Mouse (Mus musculus): ENCODE measurements at regions not wholly inside any gene's neighbourhood (a gene's known extent, or its start where the extent isn't known, plus 50 kb on each side); places are given as distances from the start of the nearest gene placed in this dataset.

GRCm38 (mm10) chr6:148599473-148599872 lies 155.3 kb upstream of the Tmtc1 start:
- no peak for DNase-seq (ENCODE audit: low read depth)

- no peak for DNase-seq (ENCODE audit: low read depth)
These were observed 154.7 kb upstream of the Tmtc1 start for GRCm38 (mm10) chr6:148598746-148599337.

GRCm38 (mm10) chr6:148595009-148595770 lies 151.0 kb upstream of the Tmtc1 start:
- no peak for DNase-seq (ENCODE audit: low read depth)

DNA sequence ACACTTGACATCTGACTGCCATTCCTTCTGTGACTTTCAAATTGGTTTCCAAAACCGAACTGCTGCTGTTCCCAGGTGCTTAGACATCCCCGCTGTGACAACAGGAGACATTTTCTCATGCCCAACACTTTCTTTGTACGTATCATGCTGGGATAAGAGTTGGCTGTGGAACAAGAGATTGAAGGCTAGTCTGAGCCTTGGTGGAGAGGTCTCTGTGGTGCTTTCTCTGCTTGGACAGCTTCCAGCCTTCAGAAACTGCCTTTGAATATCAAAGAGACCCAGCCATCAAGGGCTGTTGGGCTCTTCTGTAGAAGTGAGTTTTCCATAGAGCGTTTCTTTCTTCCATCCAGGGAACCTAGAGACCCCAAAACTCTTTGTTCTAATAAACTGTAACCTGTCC lies 144.8 kb upstream of the Tmtc1 start:
- no peak for DNase-seq (ENCODE audit: low read depth)

DNA sequence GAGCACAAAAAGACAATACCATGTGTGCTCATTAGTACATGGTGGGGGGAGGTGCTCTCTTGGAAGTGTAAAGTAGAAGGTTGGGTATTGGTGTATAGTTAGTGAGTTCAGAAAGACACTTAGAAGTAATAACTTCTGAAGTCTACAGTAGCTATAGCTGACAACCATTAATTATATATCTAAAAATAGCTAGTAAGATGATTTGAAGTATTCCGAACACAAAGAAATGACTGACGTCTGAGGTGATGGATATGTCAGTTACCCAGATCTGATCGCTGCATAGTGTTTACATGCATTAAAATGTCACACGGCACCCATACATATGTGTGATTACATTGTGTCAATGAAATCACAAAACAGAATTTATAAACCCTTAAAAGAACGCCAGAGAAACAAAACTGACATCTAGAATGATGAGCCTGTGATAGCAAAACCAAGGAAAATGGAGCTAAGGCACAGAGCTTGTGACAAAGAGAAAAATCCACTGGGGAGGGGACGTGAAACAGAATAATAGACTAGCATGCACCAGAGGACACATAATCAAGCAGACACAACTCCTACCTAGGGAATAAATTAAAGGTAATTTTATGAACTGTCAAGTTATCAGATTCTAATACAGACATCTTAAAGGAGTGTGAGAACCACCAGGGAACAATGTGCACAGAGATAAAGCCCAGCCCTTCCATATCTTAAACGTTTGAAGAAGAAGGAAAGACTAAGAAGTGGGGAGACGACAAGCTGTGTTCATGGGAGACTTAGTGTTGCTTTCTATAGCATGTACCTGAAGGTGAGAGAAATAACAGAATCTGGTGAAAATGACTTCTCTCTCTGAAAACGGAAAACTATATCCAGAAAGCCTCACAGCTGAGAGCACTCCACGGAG lies 142.5 kb upstream of the Tmtc1 start:
- no peak for DNase-seq (ENCODE audit: low read depth)

DNA sequence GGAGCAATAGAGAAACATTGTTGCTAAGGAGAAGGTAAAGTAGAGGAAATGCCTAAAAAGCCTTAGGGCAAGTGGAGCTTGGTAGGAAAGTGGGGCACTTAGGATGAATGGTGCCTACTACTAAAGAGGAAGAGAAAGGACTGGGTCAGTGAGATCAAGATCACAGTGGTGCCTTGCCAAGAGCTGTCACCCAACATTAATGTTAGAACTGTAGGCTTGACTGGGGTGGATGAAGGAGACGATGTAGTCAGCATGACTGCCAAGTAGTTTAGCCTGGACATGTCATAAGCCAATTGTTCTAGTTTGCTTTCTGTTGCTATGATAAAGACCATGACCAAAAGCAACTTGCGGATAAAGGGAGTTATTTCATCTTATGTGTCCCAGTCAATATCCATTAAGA lies 139.9 kb upstream of the Tmtc1 start:
- DNase-seq (ENCODE audit: low read depth) = no peak

DNA sequence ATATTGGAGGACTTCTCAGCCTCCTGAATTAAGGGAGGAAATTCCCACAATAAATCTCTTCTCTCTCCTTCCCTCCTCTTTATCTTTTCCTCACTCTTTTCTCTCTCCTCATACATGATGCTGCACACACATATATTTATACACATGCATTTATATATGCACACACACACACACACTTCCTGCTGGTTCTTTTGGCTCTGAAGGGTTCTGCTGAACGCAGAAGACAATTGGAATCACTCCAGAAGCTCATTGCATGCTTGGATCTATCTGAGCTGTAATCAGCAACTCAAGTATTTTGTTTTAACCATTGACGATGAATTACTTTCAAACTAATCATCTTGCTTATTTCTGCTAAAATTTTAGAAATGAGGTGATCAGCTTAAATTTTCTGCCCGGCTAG lies 134.1 kb upstream of the Tmtc1 start:
- DNase-seq (ENCODE audit: low read depth) = no peak

GRCm38 (mm10) chr6:148577663-148578062 lies 133.5 kb upstream of the Tmtc1 start:
- peak; percentile 49 for DNase-seq (ENCODE audit: low read depth)

DNA sequence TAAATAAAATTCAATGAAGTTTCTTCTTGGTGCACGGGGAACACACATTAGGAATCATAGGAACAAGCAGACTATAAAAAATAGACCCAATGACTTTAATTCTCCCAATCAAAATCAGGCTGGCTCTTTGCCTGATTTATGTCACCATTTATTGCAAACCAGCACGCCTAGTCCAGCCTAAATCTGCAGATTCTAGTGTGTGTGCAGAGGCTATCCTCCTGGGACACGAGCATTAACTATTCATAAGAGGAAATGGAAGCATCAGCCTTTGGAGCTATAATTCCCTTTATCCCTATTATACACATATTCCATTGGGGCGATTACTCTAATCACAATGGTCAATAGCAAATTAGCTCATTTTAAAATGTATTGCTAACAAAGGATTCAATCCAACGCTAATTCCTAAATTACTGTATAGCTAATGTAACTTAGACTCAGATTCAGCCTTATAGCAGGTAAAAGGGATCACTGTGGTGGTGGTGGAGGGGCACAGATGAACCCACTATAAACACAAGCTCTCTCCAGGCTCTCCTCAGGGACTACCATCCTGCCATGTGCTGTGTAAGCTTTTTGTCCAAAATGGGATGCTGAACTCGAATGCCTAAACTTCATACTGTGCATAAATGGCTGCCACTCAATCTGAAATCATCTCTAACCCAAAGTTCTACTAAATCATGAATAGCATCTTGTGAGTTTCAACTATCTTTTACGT lies 130.7 kb upstream of the Tmtc1 start:
- no peak for DNase-seq (ENCODE audit: low read depth)

DNA sequence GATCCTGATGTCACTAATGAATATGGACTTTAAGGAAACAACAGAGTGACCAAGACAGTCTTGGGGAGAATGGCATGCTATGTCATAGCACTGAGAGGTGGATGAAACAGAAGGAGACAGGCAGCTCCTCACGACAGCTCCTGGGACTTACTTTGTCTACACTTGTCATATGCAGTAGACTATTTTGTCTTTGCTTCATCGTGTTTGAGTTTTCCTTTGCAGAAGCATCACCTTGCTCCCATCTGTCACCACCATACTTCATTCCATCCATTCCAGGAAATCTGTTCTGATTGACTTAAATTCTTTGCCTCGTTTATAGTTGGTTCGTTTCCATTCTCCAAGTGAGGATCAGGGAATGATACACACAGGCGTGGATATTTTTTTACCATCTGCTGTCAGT lies 128.0 kb upstream of the Tmtc1 start:
- no peak for DNase-seq (ENCODE audit: low read depth)

GRCm38 (mm10) chr6:148571651-148572050 lies 127.5 kb upstream of the Tmtc1 start:
- no peak for DNase-seq (ENCODE audit: low read depth)

GRCm38 (mm10) chr6:148564146-148564545 lies 120.0 kb upstream of the Tmtc1 start:
- no peak for DNase-seq (ENCODE audit: low read depth)

GRCm38 (mm10) chr6:148562206-148562708 lies 118.1 kb upstream of the Tmtc1 start:
- no peak for DNase-seq (ENCODE audit: low read depth)

- DNase-seq (ENCODE audit: low read depth) = no peak
These were observed 112.3 kb upstream of the Tmtc1 start for GRCm38 (mm10) chr6:148556484-148556871.

- DNase-seq (ENCODE audit: low read depth) = no peak
These were observed 111.7 kb upstream of the Tmtc1 start for GRCm38 (mm10) chr6:148555651-148556483.

DNA sequence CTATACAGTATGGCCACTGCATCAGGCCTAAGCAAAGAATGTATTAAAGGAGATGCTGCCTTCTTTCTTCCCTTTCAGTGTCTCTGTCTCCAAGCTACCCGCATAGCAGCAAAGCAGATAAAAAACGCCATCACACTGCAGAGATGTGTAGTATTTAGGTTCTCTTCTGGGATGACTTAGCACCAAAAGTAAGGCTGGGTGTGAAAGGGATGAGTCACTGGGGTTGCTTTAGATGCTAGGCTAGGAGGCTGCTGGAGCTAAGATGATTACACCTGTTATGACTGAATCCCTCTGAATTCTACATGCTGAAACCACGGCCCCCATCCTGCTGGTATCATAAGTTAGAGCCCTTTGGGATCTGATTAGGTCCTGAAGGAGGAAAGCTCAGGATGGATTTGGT lies 110.3 kb upstream of the Tmtc1 start:
- no peak for DNase-seq (ENCODE audit: low read depth)

- DNase-seq (ENCODE audit: low read depth) = no peak
These were observed 109.4 kb upstream of the Tmtc1 start for GRCm38 (mm10) chr6:148553616-148554015.

GRCm38 (mm10) chr6:148551097-148551496 lies 106.9 kb upstream of the Tmtc1 start:
- DNase-seq (ENCODE audit: low read depth) = no peak

DNA sequence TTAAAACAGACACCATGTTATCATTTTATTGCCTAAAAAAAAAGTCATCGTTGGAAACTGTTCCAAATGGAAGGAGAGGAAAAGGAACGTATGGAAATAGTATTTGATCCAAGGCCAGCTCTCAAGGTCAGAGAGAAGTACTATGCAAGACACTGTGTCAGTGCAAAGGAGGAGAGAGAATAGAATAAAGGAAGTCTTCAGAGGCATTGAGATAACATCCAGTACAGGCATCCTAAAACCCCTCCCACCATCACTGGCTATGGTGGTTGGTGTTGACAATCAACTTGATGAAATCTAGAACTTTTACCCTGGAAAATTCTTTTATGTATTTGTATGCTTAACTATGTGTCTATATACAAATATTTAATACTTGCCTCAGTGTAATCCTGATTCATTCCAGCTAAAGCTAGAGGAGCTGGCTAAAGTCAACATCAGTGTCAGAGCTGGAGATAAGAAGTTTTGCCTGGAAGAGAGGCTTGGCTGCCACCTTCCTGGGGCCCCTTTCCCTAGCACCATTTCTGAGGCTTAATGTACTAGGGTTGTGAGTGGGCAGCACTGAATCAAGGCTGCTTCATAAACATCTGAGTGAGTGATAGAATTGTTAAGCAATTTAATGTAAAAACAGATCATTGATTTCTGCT lies 104.1 kb upstream of the Tmtc1 start:
- no peak for DNase-seq (ENCODE audit: low read depth)

- DNase-seq (ENCODE audit: low read depth) = no peak
These were observed 98.9 kb upstream of the Tmtc1 start for GRCm38 (mm10) chr6:148543047-148543446.

DNA sequence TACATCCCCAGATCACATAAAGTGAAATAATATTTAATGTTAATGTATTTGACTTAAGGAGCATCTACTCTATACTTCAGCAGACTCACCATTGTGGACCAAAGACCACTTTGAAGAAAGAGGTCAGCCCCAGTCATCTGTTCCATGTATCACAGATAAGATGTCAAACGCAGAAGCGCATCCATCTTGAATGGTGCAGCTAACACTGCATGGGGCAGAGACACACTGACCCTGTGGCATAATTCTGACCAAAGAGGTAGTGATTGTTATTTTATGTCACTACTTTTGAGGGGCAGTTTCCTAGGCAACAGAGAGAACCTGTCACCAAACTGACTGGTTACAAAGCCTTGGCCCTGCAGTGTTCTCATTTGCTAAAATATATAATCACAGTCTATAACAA lies 97.8 kb upstream of the Tmtc1 start:
- no peak for DNase-seq (ENCODE audit: low read depth)

All from 416B (cell line).